Mouse (Mus musculus) embryo, embryonic 10.5 days (tissue): ENCODE results near the gene Bid.

Experiments used
- DNase-seq: peaks from one replicate; pipeline ENCODE4 v3.0.0-alpha.2; 2015; ENCODE audit warnings: low spot score

Bid gene

DNA sequence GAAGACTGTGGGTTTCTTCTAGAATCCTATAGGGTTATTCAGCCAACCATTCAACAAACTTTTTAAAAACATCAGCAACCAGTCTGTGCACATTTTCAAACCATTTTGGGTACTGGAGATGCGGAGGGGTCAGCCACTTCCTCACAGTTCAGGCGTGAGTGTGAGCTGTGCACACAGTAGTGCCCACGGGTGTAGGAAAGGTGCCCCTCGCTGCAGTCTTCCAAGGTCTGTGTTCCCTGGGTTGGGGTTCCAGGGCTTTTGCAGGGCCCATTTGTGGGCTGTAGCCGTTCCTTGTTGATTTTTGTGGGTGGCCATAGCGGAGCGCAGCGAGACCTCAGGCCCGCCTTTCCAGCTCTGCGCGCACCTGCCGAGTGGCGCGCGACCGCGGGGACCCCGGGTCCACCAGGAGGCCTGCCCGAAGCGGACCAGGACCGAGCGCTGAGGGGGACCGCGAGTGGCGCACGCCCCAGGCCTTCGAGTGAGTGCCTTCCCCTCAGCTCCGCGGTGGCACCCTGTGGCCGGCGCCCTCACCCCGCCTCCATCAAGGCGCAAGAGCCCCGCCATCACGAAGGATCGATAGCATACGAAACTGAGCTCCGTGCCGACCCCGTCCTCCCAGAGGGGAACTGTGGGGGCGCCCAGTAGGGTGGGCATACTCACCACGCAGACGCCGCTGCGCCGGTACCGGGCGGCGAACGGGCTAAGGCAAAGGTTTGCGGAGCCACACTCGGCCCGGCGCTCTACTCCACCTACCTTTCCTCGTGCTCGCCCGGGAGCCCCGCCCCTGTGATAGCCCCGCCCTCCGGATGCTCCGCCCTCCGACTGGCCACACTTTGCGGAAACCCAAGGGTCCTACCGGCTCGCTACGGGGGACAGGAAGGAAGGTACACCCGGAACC is at the start of gene Bid:
TSS of gene Bid (minus strand) at position 780 of the 898 bp plus-strand sequence.
- DNase-seq, result peak; percentile 85

DNA sequence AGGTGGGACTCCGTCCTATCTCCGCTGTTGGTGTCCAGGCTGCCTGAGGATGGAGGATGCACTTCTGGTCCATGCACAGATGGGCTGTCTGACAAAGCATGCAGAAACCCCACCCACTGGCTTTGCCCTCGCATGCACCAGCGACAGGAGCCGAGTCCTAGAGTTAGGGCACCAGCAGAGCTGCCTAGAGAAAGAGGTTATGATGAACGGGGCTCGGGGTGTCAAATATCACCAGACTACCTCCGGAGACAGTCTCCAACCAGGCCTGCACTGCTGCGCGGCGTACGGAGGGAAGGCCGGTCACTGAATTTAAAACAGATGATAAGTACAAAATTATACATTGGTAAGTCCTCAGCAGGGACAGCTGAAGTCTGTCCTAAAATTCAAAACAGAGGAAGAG is 49.2 kb upstream of the Bid start:
- peak; percentile 56 for DNase-seq

DNA sequence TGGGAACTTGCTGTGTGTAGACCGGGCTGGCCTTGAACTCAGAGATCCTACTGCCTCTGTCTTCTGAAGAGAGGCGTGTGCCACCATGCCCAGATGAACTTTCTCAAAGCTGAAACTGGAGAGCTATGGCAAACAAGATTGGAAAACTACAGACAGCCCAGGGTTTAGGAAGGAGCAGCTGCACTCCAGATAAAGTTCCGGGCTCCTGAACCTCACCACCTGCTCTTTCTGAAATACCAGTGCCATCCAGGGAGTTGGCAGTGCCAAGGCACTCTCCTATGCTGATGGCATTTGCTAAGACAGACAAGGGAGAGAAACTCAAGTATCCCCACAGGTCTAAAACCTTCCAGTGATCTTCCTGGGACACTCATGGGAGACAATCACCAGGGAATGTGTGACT is 47.5 kb upstream of the Bid start:
- no peak for DNase-seq

DNA sequence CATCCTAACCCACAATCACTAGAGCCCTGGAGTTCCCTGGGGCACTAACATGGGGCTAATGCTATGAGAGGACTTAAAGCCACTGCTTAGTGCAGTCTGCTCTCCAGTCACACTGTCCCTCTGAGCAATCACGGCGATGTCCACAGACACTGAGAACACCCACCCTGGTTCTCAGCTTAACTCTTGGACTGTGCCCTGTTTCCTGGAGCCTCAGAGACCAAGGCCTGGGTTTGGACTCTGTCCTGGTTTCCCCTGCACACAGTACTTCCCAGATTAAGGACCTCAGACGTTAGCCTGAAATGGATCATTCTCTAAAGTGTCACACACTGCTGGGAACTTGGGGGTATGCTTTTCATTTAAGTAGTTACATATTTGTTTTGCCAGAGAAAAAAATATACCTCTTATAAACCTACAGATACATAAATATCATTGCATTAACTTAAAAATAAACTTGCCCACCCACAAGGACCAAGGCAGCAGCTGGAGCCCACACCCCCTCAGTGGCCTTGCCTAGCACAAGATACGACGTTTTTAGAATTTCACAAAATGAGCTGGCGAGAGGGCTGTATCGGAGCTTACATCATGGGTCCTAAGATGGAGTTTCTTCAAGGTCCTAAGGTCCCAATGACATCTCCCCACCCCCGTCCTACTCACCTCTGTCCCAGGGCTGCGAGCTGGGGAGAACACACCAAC is 43.8 kb upstream of the Bid start:
- no peak for DNase-seq

DNA sequence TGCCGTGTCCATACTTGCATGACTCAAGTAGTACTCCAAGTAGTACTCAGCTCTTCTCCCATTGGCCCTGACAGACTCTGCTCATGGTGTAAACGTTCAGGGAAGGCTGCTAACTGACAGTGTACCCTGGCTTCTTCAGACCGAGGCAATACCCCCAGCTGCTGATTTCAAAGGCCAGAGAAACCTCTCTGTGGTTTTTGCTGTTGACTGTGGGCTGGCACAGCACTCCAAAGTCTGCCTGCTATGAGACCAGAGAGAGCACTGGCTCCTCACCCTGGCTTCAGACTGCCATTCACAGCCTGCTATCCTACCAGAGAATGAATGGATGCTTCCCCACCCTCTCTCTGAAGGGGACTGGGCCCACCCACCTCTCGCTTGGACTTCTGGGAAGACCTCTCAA is 40.7 kb upstream of the Bid start:
- no peak for DNase-seq

DNA sequence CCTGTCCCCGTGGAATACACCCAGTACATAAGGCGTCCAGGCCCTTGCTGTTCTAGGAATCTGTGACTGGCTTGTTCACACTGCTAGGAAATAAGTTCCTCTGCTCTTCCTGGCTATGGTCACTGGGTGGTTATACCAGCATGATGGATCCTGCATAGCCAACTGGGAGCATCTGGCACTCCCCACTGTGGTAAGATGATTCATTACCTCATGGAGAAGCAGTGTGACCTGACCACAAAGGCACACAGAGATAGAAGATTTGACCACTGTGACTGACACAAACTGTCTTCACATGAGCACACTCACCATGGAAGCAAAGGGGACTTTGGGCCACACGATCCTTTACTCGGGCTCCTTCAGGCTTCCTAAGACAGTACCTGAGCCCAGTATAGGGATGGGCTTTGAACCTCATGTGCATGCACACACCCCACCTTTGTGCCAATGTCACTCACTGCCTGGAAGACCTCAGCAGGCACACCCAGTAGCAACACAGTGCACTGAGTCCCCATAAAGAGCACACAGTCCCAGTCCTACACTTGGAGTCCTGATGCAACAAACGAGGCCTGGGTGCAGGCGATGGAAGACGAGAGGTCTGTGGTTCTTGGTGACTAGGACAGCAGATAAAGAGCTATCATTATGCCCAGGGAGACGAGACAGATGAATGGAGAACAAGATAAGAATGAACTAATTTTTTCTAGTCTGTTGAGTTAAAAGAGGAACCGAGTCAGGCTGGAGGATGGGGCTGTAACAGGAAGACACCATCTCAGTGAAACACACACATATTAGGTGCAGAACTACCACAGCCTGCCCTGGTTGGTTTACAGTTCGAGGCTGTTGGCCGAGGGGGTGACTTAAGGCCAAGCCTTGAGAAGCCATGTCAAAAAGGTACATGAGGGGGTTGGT is 39.9 kb upstream of the Bid start:
- no peak for DNase-seq

DNA sequence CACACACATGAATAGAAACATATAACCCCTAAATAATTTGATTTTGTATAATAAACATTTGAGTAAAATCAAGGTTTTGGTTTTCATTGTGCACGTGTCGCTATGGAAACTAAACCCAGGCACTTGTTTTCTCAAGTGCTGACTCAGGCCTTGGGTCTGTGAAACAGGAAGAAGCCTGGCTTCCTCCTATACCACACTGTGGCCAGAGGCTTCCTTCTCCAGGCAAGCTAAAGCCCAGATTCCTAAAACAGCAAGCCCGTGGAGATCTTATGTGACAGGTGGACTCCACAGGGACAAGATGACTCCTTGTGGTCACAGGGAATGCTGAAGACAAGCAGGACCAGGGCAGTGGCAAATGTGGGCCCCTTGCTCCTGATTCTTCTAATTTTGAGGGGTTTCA is 38.6 kb upstream of the Bid start:
- DNase-seq, result no peak

DNA sequence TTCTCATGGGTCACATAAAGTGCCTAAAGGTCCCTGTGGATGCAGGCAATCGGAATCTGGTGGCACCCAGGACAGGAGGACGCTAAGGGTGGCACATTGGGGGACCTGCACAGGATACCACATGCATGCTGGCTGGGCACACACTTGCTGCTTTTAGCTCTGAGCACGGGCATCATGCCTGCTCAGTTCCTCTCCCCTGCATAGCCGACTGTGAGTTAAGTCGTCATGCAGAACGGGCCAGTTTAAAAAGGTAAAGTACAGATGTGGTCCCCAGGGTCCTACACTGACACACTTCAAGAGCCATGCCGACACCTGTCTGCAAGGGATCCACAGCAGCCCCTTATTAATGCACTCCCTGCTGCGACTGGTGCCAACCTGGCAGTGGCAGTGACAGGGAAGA is 37.6 kb upstream of the Bid start:
- DNase-seq, result no peak

DNA sequence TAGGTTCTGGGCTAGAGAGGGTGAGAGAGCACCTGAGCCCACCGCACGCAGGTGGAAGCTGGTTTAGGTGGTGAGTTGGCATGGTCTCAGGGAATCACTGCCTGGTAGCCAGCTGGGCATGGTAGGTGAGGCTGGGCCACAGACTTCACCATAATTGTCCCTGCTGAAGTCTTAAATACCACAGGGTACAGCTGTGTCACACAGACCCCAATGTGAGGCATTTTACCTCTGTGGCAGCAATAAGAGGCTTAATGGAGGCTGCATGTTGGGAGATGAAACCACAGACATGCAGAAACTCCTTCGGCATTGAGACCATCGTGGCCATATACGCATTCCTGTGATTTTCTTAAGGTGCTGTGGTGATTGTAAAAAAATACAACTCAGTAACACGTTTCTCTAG is 35.8 kb upstream of the Bid start:
- DNase-seq, result no peak

DNA sequence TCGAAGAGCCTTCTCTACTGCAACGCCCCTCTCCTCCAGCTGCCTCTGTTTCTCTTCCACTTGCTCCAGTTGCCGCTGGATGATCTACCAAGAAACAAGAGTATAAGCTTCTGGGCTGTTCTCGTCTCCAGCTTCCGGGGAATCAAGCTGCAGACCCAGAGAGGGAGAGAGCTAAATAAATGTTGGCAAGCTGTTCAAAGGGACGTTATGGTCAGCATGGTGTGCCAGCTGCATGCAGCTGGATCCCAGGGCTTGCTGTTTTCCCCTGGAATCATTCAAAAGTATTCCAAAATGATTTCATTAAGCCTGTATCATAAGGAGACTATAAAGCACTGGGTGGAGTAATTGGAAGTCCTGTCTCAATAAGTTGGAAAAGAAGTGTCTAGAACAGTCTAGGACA is 34.7 kb upstream of the Bid start:
- DNase-seq, result no peak

DNA sequence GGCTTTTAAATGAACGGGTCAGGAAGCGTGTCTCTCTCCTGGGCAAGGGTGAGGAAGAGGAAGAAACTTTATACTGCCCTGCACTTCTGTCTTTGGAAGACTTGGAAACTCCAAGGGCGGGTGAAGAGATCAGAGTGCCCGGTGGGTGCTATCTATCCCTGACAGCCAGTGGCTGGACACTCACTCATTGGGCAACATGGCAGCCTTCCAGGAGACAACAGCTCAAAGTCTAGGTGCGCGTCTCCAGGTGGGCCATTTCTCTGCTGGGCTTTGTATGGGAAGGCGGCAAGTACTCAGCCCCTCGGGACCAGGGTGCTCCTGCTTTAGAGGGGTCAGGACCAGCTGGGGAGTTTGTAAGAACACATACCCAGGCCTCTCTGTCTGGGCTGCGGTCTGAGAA is 28.9 kb upstream of the Bid start:
- no peak for DNase-seq

DNA sequence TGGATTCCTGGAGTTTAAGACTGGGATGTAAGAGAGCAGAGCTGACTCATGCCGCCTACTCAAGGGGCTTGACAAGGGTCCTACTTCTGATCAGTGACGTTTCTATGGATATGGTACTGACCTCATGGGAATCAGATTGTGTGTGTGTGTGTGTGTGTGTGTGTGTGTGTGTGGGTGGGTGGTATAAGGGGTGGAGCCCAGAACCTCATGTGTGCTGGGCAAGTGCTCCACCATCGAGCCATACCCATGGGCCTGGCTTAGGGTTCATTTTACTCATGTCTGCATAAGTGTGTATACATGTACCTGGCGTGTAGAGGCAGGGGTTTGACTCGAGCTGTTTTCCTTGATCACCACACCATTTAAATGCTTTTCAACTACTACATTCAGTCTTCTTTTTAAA is 27.3 kb upstream of the Bid start:
- DNase-seq, result no peak

DNA sequence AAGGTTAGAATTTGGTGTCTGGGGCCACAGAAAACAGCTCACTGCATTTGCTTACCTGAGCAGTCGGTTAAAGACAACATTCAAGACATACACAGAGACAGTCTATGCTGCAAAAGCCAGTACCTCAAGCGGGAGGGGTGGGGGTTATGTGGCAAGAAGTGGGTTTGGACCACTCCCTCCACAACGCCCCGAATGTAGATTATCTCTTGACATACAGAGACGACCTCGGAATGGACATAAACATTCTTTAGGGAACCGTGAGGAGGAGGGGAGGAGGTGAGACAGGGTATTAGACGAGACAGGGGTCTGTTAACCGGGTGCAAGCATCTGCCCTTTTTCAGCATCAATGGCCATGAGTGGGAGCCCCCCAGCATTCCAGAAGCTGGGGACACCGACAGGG is 26.9 kb upstream of the Bid start:
- no peak for DNase-seq

DNA sequence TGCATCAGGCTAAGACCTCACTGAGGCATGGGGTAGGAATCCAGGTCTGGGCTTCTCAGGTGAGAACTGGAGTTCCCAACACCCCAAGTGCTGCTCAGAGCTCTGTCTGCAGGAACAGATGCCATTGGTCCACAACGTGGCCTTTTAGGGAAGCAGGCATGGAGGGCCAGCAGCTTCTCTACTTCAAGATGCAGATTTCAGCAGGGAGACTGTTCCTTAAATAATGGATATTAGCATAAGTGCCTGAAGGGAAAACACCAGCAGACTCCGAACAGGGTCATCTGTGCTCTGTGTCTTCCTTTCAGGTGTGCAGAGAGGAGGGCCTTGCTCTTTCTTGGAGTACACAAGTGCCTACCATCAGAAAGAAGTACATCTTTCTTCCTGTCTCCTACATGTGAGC is 26.4 kb upstream of the Bid start:
- DNase-seq, result no peak

DNA sequence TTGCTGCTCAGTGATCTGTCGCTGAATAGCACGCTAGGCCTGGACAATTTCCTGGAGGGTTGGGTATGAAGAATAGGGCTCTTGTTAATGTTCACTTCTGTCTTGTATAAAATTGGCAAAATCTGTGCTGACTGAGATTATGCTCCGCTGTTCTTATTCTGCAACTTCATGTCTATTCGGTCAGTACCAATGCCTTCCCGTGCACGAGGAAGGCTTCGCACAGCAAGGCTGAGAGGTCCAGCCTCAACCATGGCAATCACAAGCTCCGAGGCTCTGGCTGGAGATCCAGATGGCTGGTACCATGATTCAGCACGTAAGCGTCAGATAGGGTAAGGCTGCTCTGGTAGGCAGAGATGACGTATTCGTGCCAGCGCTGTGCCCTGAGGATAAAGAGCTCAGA is 24.9 kb upstream of the Bid start:
- DNase-seq, result no peak

DNA sequence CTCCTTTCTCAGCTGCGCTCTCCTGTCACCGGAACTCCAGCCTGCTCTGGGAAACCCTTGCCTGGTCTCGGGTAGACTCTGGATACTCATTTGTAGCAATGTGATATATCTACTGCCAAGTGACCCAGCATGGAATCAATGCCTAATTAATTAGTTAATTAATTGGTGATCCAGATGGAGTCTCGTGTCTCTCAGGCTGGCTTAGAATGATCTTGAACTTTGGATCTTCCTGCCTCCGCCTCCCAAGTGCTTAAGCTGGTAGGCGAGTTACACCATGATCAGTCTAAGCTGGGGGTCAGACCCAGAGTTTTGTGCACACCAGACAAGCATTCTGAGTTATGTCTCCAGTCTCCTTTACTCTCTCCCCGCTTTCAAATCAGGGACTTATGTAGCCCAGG is 24.4 kb upstream of the Bid start:
- no peak for DNase-seq

DNA sequence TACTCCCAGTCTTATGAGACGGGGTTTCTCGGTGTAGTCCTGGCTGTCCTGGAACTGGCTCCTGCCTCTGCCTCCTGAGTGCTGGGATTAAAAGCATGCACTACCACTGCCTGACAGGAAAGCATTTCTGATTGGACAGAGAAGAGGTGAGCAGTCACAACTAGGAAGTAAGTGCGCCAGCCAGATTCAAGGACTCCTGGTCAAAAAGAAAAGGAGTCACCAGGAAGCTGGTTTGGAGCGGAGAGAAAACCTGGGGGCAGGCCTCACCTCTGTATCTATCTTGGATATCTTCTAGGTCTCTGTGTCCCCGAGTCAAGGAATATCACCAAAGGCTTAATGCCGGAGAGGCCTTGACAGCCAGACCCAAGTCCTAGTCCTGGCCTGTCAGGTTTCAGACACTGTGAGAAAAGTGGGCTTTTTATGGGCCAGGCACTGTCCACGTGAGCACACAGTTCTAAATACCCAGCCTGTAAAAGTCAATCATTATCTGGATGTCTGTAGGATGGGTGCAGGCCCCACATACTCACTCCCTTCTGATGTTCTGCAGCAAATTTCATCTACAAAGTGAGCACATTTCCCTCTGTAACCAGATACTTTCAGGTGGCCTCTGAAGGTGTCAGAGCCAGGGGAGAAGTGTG is 23.9 kb upstream of the Bid start:
- DNase-seq, result no peak

DNA sequence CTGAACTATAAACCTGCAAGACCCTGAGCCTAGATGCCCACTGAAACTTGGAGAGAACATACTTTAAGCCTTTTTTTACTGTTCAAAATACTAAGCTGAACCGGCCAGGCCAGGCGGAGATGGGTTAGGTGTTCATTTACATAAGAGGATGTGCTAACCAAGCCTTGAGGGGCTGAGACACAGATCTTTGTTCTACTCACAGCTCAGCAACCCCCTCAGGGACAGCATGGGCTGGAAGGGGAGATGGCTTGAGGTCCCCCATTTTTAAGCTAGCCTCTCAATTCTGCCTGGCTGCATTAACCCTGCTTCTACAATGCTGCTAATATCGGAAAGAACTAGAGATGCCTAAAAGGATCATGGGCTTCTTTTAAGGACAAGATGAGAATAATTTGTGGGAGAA is 23.1 kb upstream of the Bid start:
- DNase-seq, result no peak

DNA sequence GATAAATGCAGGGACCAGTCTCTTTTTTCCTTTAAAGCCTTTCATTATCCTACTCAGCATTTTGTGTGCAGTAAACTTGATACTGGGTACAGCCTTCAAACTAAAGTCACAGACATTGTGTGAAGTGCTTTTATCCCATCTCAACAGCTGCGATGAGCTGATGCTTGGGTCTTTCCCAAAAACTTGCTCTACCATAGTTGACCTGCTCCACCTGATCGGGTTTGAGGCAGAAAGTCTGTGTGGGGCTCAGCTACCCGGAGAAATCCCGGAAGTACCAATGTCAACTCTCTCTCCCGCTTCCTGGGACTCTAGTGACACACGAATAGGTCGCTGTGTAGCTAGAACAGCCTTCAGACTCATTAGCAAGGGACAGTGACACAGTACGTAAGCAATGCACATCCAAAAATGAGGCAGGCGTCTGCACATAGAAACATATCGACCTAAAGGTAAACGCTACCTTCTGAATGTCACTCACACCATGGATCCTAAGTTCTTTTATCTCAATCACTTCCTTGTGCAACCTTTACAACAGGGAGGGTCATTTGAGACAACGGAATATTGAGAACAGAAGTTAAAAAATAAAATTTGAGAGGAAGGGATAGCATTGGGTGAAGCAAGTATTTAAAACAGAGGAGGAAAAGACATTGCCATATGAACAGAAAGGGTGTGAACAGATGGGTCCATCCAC is 22.3 kb upstream of the Bid start:
- DNase-seq, result no peak

DNA sequence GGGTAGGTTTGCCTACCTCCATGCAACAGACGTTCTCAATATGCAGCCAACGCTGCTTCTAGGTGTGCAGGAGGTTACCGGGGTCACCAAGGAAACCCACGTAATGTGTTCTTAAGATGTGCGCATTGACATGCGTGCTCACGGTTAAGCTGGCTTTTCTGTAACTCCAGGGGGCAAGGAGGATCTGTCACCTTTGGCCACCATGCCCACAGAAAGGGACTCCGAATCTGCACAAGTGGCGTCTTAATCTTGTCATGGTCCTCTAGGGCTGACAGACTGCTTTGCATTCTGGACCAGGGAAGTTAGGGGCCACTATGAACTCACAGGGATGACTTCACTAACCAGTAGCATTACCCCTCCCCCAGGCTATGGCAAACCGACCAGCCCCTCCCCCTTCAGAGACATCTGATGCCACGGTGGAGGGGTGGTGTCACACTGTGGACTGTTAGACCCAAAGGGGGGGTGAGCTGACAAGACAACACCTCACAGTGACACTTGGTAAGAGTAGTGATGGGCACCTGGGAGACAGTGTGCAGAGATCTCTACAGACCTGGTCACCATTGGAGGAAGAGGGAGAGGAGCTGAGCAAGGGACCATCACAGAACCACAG is 21.5 kb upstream of the Bid start:
- DNase-seq, result no peak

DNA sequence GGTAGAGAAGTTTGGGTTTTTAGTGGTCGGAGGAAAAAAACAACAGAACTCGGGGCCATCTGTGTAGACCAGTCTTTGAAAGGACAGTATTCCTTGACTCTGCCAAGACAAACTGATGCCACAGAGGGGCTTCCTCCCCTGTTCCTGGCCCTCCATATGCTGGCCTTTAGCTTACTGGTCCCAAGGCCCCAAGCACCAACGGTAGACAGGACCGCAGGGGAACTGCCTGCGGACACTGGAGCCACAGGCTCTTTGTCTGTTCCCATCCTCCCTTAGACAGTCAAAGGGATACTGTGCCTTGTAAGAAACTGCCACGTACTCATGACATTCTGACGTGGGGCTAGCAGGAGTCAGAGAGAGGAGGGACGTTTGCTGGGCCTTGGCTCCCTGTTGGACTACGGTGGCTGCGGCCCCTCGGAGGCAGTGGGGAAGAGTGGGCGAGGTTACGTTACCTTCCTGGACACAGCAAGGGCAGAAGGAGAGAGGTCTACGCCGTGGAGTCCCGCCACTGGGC is 20.5 kb upstream of the Bid start:
- DNase-seq, result no peak
